Mouse (Mus musculus) ES-CJ7 (cell line): ENCODE results near the gene Aknad1.
A peak's percentile ranks its signal among the peaks of the same experiment; 100 is the strongest.

ENCODE experiments used
- DNase-seq: peaks from one replicate; pipeline ENCODE4 v3.0.0; 2011; ENCODE audit warnings: low read depth, low spot score

Aknad1 gene

GRCm38 (mm10) chr3:108739045-108739708 lies at the start of gene Aknad1:
Gene Aknad1 (plus strand): TSS chr3:108739658.
- no peak for DNase-seq

DNA sequence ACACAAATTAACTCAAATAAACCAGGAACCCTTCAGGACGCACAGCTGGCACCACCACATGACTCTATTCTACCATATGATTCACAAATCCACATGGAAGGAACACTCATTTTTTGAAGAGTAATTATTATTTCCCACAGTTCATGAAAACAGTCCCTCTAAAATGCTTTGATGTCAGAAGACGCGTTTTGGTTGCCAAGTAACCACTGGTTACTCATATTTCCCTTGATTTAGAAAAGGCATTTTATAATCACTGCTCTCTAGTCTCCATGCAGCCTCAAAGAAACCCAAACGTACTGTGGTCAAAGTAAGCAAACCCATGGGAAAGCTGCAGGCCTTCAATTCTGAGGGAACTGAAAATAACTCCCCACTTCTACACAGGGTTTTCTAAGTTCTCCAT lies 49.5 kb upstream of the Aknad1 start:
- no peak for DNase-seq

DNA sequence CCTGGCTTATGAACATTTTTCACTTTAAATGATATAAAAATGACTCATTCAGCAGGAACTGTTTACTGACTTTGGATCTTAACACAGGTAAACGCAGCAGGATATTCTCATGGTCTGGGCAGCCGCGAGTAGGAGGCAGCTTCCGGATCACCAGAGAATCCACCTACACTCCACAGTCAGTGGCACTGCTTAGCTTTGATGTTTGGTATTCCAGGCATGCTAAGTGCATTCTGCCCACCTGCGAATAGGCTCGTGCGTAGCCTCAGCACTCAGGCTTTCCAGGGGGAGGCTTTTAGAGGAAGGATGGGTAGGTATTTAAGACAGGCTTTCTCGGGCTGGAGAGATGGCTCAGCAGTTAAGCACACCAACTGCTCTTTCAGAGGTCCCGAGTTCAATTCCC lies 45.1 kb upstream of the Aknad1 start:
- DNase-seq: no peak

DNA sequence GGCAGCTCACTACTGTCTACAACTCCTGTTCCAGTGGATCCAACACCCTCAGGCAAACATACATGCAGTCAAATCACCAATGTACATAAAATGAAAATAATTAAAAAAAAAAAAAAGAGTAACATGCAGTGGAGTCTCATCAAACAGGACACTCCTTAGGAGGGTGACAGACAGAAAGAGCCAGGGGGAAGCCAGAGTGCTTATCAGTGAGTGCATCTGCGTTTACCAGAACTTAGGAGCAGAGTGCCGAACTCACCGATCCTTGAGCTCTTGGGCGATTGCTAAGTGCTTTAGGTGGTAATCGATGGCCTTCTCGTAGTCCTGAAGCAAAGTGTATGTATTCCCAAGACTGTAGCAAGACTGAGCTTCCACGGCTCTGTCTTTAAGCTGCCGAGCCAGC lies 40.8 kb upstream of the Aknad1 start:
- no peak for DNase-seq

DNA sequence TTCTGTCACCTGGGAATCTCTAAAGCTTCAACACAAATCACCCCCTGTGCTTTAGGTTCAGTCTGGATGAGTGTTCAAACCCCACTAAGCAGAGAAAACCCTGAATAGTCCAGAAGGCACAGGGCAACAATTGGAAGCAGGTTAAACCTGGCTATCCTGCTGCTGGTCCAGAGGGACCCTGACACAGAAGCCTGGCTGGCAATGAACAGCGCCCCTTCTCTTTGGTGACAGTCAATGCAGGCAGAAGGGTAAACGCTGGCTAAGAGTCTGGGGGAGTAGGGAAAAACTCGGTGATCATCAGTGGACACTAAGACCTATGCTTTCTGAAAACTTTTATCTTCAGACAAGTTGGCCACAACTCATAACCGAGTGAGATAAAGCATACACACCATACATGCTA lies 39.7 kb upstream of the Aknad1 start:
- DNase-seq: no peak

GRCm38 (mm10) chr3:108701256-108701655 lies 38.2 kb upstream of the Aknad1 start:
- no peak for DNase-seq

DNA sequence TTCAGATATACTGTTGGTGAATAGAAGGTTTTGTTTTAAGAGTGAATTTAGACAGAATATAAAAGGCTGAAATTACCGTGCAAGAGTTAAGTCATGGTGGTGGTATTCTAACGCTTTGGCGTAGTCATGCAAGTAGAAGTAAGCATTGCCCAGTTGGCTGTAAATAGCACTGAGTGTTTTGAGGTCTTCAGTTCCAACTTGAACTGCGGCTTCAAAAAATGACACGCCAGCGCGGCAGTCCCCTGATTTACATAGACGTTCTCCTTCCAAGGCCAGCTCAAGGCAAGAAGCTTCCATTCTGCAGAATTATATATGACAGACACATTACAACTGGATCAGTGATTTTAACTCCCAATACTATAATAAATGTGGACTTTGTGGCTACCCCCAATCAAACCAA lies 36.7 kb upstream of the Aknad1 start:
- DNase-seq: no peak

- DNase-seq: no peak
Measured at GRCm38 (mm10) chr3:108711296-108711695, 28.2 kb upstream of the Aknad1 start.

GRCm38 (mm10) chr3:108713065-108713675 lies 26.3 kb upstream of the Aknad1 start:
- DNase-seq: peak; percentile 17

DNA sequence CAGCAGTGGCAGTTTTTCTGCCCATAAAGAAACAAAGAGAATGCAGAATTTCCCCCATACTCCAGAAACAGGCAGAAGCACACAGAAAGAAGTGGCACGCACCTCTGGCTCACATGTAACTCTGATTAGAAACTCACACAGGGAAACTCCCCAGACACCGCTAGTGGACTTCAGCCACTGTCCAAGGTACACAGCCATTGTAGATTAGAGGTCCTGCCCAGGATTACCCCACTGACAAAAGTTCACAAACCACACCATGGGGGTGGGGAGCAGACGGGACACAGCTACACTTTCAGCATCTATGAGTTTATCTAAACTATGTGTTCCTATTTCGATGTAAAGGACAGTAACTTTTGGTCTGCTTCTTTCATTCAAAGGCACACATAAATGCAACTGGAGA lies 24.6 kb upstream of the Aknad1 start:
- DNase-seq: no peak

GRCm38 (mm10) chr3:108717896-108718502 lies 21.5 kb upstream of the Aknad1 start:
- DNase-seq: no peak

GRCm38 (mm10) chr3:108719357-108719756 lies 20.1 kb upstream of the Aknad1 start:
- DNase-seq: no peak

- no peak for DNase-seq
Measured at GRCm38 (mm10) chr3:108719761-108720160, 19.7 kb upstream of the Aknad1 start.

DNA sequence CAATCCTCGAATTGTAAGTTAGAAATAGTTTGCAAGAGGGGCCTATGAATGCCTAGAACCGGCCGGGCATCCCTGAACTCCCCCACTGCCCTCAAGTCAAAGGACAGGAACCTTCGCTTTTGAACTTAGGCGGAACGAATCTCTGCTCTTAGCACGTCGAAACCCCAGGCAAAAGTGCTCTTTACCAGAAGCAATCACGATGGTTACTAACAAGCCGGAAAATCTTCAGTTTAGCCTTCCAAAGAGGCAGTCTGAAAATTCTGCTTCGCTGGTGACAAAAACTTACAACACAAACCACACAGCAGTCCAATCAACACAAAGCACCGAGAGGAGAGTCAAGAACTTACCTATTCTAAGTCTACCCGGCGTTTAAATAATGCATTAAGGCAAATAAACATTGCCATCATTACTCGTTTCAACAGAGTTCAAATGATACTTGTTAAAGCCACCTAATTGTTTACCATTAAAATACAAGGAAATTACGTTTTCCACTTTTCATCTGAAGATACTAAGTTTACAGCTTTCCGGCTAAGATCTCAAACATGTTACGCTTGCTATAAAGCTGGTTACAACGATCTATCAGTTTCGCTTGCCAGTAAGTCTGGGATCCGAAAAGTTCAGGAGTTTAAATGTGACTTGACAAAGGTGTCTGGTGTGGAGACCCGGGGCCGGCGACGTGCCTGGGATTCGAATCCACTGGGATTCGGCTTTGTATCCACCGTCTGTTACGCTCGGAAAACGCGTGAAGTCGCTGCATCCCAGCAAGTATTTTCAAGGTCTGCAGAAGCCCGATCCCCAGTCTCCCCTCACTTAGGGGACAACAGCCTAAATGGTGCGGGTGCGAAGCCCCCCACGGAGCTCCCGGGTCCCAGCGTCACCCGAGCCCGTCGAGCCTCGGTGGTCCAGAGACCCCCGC lies 18.1 kb upstream of the Aknad1 start:
- peak; percentile 55 for DNase-seq

- peak; percentile 98 for DNase-seq
Measured at GRCm38 (mm10) chr3:108722036-108722872, 17.2 kb upstream of the Aknad1 start, which contains the start of gene Gpsm2. Gene Gpsm2 (minus strand): TSS chr3:108722309.

- no peak for DNase-seq
Measured at GRCm38 (mm10) chr3:108726413-108726812, 13.0 kb upstream of the Aknad1 start.

DNA sequence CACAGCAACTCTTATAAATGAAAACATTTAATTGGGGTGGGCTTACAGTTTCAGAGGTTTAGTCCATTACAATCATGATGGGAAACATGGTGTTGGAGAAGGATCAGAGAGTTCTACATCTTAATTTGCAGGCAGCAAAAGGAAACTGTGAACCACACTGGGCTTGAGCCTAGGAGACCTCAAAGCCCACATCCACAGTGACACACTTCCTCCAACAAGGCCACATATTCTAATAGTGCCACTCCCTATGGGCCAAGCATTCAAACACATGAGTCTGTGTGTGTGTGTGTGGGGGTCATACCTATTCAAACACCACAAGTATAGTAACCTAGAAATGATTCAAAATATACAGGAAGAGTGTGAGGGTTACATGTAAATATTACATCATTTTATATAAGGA lies 12.1 kb upstream of the Aknad1 start:
- DNase-seq: no peak

- DNase-seq: no peak
Measured at GRCm38 (mm10) chr3:108727776-108728175, 11.7 kb upstream of the Aknad1 start.

GRCm38 (mm10) chr3:108730316-108730715 lies 9.1 kb upstream of the Aknad1 start:
- DNase-seq: peak; percentile 75

DNA sequence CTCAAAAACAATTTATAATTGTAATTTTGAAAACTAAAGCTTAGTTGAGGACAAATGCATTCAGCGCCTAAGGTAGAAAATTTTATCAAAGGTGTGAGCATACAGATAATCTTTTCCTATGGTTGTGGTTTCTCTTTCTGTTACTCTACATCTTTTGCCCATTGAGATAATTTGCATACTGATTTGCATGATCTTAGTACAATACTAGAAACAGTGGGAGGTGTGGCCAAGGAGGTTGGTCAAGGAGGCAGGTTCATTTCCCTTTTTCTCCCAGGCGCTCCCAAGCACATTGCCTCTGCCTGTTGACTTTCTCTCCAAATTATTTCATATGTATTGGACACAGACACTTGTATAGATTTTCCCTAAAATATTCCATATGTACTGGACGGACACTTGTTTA lies 1.7 kb upstream of the Aknad1 start:
- peak; percentile 42 for DNase-seq

DNA sequence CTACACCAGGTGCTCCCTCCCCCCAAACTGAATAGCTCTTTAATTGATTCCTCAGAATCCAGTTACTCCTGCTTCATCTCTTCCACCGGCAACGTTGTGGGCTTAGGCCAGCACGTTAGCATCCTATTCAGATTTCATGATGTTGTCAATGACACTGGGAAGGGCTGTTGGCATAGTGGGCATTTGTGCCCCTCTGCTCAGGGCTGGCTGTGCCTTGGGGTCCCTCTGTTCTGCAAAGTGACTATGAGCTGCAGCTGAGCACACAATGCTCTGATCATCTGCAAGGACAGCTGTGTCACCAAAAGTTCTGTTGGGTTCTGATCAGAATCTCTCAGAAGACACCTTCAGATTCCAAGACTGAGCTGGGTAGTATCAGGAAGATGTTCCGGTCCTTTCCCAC lies 4.6 kb downstream of the Aknad1 start:
- no peak for DNase-seq
